Comparison of ENCODE assay signal across 21 mouse cellular contexts in the genomic region with DNA sequence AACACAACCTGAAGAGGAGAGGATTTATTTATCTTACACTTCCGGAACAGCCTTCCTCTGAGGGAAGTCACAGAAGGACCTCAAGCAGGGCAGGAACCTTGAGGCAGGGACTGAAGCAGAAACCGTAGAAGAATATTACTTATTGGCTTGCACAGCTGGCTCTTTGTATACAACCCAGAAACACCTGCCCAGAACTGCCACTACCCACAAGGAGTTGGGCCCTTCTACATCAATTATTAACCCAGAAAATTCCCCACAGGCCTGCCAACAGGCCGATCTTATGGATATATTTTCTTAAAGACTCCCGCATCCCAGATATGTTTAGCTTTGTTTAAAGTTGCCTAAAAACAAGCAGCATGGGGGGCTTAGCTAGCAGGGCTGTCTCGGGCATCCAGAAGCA.
A peak's percentile ranks its signal among the peaks of the same experiment; 100 is the strongest.
DNase-seq lines count a peak whose midpoint lies in the region; ATAC-seq and TF ChIP-seq lines count a peak whose summit lies in the region.
"Had no signal": no experiment of that assay in that cellular context is flagged by ENCODE, and none has a peak within 500 bp of the region (broad histone marks: within the 10 kb centered on the region; RNA-seq: fewer than 3 reads in every experiment).

No protein-coding gene starts in this region.

- H3K27me3 ChIP-seq in heart, adult 2 months (ENCODE audit: control insufficient read depth, insufficient read depth, low read length): no peaks in the 10 kb centered on the region
- H3K27me3 ChIP-seq in intestine, embryonic 16.5 days (replicated peaks; ENCODE audit: control insufficient read depth, insufficient read depth, low read length): no peaks in the 10 kb centered on the region
- no peaks in the 10 kb centered on the region for H3K27me3 ChIP-seq in intestine, embryonic 15.5 days (replicated peaks)
- H3K27me3 ChIP-seq in kidney, adult 2 months (replicated peaks; ENCODE audit: control insufficient read depth, insufficient read depth, low read length): no peaks in the 10 kb centered on the region
- no peaks in the 10 kb centered on the region for H3K27me3 ChIP-seq in intestine, postnatal 0 days (replicated peaks; ENCODE audit: control insufficient read depth, insufficient read depth, low read length)
- H3K27me3 ChIP-seq: CH12.LX, Patski had no signal

- H3K9ac ChIP-seq in heart, adult 2 months (ENCODE audit: low read depth, low read length): no peak overlapping the region
- H3K9ac ChIP-seq in intestine, embryonic 16.5 days (ENCODE audit: low read depth, low read length): no peak overlapping the region
- no peak overlapping the region for H3K9ac ChIP-seq in intestine, embryonic 15.5 days
- no peak overlapping the region for H3K9ac ChIP-seq in intestine, postnatal 0 days (ENCODE audit: low read depth, low read length)

- no peaks in the 10 kb centered on the region for H3K36me3 ChIP-seq in heart, adult 2 months (ENCODE audit: control insufficient read depth, insufficient read depth, low read length)
- no peaks in the 10 kb centered on the region for H3K36me3 ChIP-seq in intestine, embryonic 16.5 days (ENCODE audit: control insufficient read depth, insufficient read depth, low read length)
- H3K36me3 ChIP-seq in intestine, embryonic 15.5 days: no peaks in the 10 kb centered on the region
- no peaks in the 10 kb centered on the region for H3K36me3 ChIP-seq in kidney, adult 2 months (ENCODE audit: control insufficient read depth, insufficient read depth, low read length)
- H3K36me3 ChIP-seq in intestine, postnatal 0 days (ENCODE audit: control insufficient read depth, insufficient read depth): no peaks in the 10 kb centered on the region
- H3K36me3 ChIP-seq: G1E had no signal

- no peaks in the 10 kb centered on the region for H3K9me3 ChIP-seq in intestine, embryonic 16.5 days (ENCODE audit: control insufficient read depth, low read length)
- no peaks in the 10 kb centered on the region for H3K9me3 ChIP-seq in intestine, embryonic 15.5 days
- H3K9me3 ChIP-seq in intestine, postnatal 0 days (ENCODE audit: control insufficient read depth): no peaks in the 10 kb centered on the region
- H3K9me3 ChIP-seq: G1E had no signal

- 76% methylated on average over 5 of the region's 5 CpGs for whole genome bisulfite sequencing in heart, adult 2 months
- 52% methylated on average over 5 of the region's 5 CpGs for WGBS in intestine, embryonic 16.5 days
- 62% methylated on average over 5 of the region's 5 CpGs for WGBS in intestine, embryonic 15.5 days
- WGBS in kidney, adult 2 months: 52% methylated on average over 5 of the region's 5 CpGs
- WGBS in intestine, postnatal 0 days: 34% methylated on average over 5 of the region's 5 CpGs

- H3K4me2 ChIP-seq in intestine, embryonic 16.5 days (ENCODE audit: low read depth, low read length): no peak overlapping the region
- H3K4me2 ChIP-seq in intestine, embryonic 15.5 days (replicated peaks): no peak overlapping the region
- H3K4me2 ChIP-seq in intestine, postnatal 0 days (replicated peaks; ENCODE audit: low read depth): no peak overlapping the region

- H3K79me2 ChIP-seq in heart, adult 2 months (replicated peaks; ENCODE audit: control insufficient read depth, insufficient read depth, low read length): no peaks in the 10 kb centered on the region; the same call in 1 of the 2 replicates

- TF ChIP-seq EP300 in heart, adult 2 months (IDR thresholded peaks at IDR 0.05; ENCODE audit: insufficient read depth, low read depth, low read length): no peak

- ATAC-seq in intestine, embryonic 16.5 days: 0 out of 2 replicates have a peak, but pooled peaks have one; percentile 31
- no peak for ATAC-seq in intestine, embryonic 15.5 days
- peak; percentile 69 for ATAC-seq in intestine, postnatal 0 days
- ATAC-seq: activated CD4-positive, CD25-positive, alpha-beta regulatory T cell, adult 4 months; Patski had no signal

- intact Hi-C loops in heart, adult 2 months (cut with DNase I): no loop called here

- no peaks in the 10 kb centered on the region for H3K4me1 ChIP-seq in heart, adult 2 months (ENCODE audit: control insufficient read depth, insufficient read depth, low read length)
- no peaks in the 10 kb centered on the region for H3K4me1 ChIP-seq in intestine, embryonic 16.5 days (ENCODE audit: control insufficient read depth, insufficient read depth, low read length)
- no peaks in the 10 kb centered on the region for H3K4me1 ChIP-seq in intestine, embryonic 15.5 days (replicated peaks)
- H3K4me1 ChIP-seq in kidney, adult 2 months (ENCODE audit: control insufficient read depth, insufficient read depth, low read length): peaks cover 2% of the 10 kb centered on the region; the same call in 1 of the 2 replicates
- H3K4me1 ChIP-seq in intestine, postnatal 0 days (replicated peaks; ENCODE audit: control insufficient read depth, insufficient read depth, low read length): no peaks in the 10 kb centered on the region; the same call in 1 of the 2 replicates

- no peak overlapping the region for H3K4me3 ChIP-seq in heart, adult 2 months
- no peak overlapping the region for H3K4me3 ChIP-seq in intestine, embryonic 16.5 days (ENCODE audit: low read length)
- H3K4me3 ChIP-seq in intestine, embryonic 15.5 days (replicated peaks): no peak overlapping the region
- H3K4me3 ChIP-seq in kidney, adult 2 months (ENCODE audit: insufficient read depth, low read depth, low read length): no peak overlapping the region
- H3K4me3 ChIP-seq in intestine, postnatal 0 days (ENCODE audit: low read depth, low read length): no peak overlapping the region

- no peak overlapping the region for H3K27ac ChIP-seq in heart, adult 2 months
- H3K27ac ChIP-seq in intestine, embryonic 16.5 days (ENCODE audit: low read length): no peak overlapping the region
- H3K27ac ChIP-seq in intestine, embryonic 15.5 days: no peak overlapping the region
- no peak overlapping the region for H3K27ac ChIP-seq in kidney, adult 2 months (ENCODE audit: insufficient read depth, low read depth, low read length)
- H3K27ac ChIP-seq in intestine, postnatal 0 days (ENCODE audit: low read depth, low read length): no peak overlapping the region

- TF ChIP-seq POLR2A in heart, adult 2 months (IDR thresholded peaks at IDR 0.05; ENCODE audit: insufficient read depth, low read depth, low read length): no peak
- no peak for TF ChIP-seq POLR2A in kidney, adult 2 months (IDR thresholded peaks at IDR 0.05; ENCODE audit: low read depth, low read length)

- no peak for TF ChIP-seq CTCF in heart, adult 2 months (IDR thresholded peaks at IDR 0.05)
- no peak for TF ChIP-seq CTCF in kidney, adult 2 months (conservative IDR thresholded peaks at IDR 0.05; ENCODE audit: insufficient read depth, insufficient read length, low read depth, low read length)
- TF ChIP-seq CTCF in intestine, postnatal 0 days (IDR thresholded peaks at IDR 0.05; ENCODE audit: low read depth): no peak

- peak; percentile 69 for DNase-seq in heart, adult 11 months
- DNase-seq in heart, adult 2 months: no peak
- peak; percentile 12 for DNase-seq in kidney, adult 2 months
- DNase-seq in kidney, postnatal 10 days: no peak
- no peak for DNase-seq in ovary, postnatal 14 days (ENCODE audit: low spot score)
- DNase-seq: adrenal gland, adult 2 months; adrenal gland, adult 8-10 months; adrenal gland, postnatal 10 days; adrenal gland, postnatal 14 days; adrenal gland, postnatal 25 days; adrenal gland, postnatal 36 days; B cell, adult 2 months; cerebellum, adult 11 months; cerebellum, adult 11-12 months had no signal

Comparison
In these comparisons a context has a peak if more than half of its experiments do, and no peak if none do; other contexts are left out.
1. DNase-seq: peak in heart, adult 11 months (single experiment) and kidney, adult 2 months (single experiment); none in heart, adult 2 months (0 of 2), kidney, postnatal 10 days (single experiment) and ovary, postnatal 14 days (single experiment).